ENCODE assay signal across 16 mouse cellular contexts in genomic region chr6:34674897-34675296, GRCm38 (mm10).
DNase-seq lines count a peak whose midpoint lies in the region; ATAC-seq and TF ChIP-seq lines count a peak whose summit lies in the region.
"Had no signal": no experiment of that assay in that cellular context is flagged by ENCODE, and none has a peak within 500 bp of the region (broad histone marks: within the 10 kb centered on the region; RNA-seq: fewer than 3 reads in every experiment).

No protein-coding gene starts in this region.

- no peaks in the 10 kb centered on the region for H3K4me1 ChIP-seq in lung, postnatal 0 days (ENCODE audit: insufficient read depth, low read depth, low read length)
- H3K4me1 ChIP-seq in kidney, embryonic 16.5 days (ENCODE audit: insufficient read depth, low read length), result peaks cover 4% of the 10 kb centered on the region; the same call in 1 of the 2 replicates
- H3K4me1 ChIP-seq in forebrain, embryonic 15.5 days, result no peaks in the 10 kb centered on the region
- H3K4me1 ChIP-seq: limb, embryonic 13.5 days; midbrain, embryonic 12.5 days had no signal

- no peaks in the 10 kb centered on the region for H3K36me3 ChIP-seq in lung, postnatal 0 days (ENCODE audit: insufficient read depth, low read length)
- H3K36me3 ChIP-seq in kidney, embryonic 16.5 days (ENCODE audit: insufficient read depth, low read length), result no peaks in the 10 kb centered on the region
- H3K36me3 ChIP-seq in forebrain, embryonic 15.5 days, result no peaks in the 10 kb centered on the region
- H3K36me3 ChIP-seq: G1E; limb, embryonic 13.5 days; midbrain, embryonic 12.5 days had no signal

- peak; percentile 26; the same call in 1 of the 2 replicates for ATAC-seq in lung, postnatal 0 days
- ATAC-seq in common myeloid progenitor, adult 5-6 weeks (replicated peaks; ENCODE audit: low read depth, poor library complexity, severe bottlenecking), result peak; percentile 97
- no peak for ATAC-seq in kidney, embryonic 16.5 days (ENCODE audit: low FRiP score, low TSS enrichment)
- ATAC-seq in forebrain, embryonic 15.5 days (replicated peaks), result no peak
- ATAC-seq: hindbrain, embryonic 16.5 days had no signal

- no peak overlapping the region for H3K4me2 ChIP-seq in lung, postnatal 0 days (replicated peaks; ENCODE audit: low read depth, low read length)
- no peak overlapping the region for H3K4me2 ChIP-seq in kidney, embryonic 16.5 days (replicated peaks; ENCODE audit: low read depth, low read length)
- H3K4me2 ChIP-seq in forebrain, embryonic 15.5 days (replicated peaks), result no peak overlapping the region
- H3K4me2 ChIP-seq: embryonic facial prominence, embryonic 13.5 days; limb, embryonic 13.5 days; midbrain, embryonic 12.5 days had no signal

- no peaks in the 10 kb centered on the region for H3K9me3 ChIP-seq in lung, postnatal 0 days (ENCODE audit: low read length)
- 0 out of 2 replicates have a peak, but pooled peaks cover 3% of the 10 kb centered on the region for H3K9me3 ChIP-seq in kidney, embryonic 16.5 days (ENCODE audit: low read length)
- no peaks in the 10 kb centered on the region for H3K9me3 ChIP-seq in forebrain, embryonic 15.5 days
- H3K9me3 ChIP-seq: embryonic facial prominence, embryonic 13.5 days; G1E; limb, embryonic 13.5 days; midbrain, embryonic 12.5 days had no signal

- no peak for DNase-seq in lung, postnatal 0 days (ENCODE audit: low spot score)
- DNase-seq in lung, postnatal 14 days, result no peak
- DNase-seq in MEL-GATA-1-ER (ENCODE audit: extremely low read depth, low read depth), result peak; percentile 3
- peak; percentile 52 for DNase-seq in lung, postnatal 36 days
- DNase-seq in ovary, adult 18-20 months (ENCODE audit: low spot score), result no peak
- DNase-seq: cerebellum, adult 9-10 months had no signal

- no peak overlapping the region for H3K9ac ChIP-seq in lung, postnatal 0 days (replicated peaks; ENCODE audit: low read depth)
- H3K9ac ChIP-seq in kidney, embryonic 16.5 days (replicated peaks; ENCODE audit: low read length), result no peak overlapping the region
- no peak overlapping the region for H3K9ac ChIP-seq in forebrain, embryonic 15.5 days (replicated peaks)
- H3K9ac ChIP-seq: embryonic facial prominence, embryonic 13.5 days; limb, embryonic 13.5 days; midbrain, embryonic 12.5 days had no signal

- TF ChIP-seq EP300 in lung, postnatal 0 days (IDR thresholded peaks at IDR 0.05), result no peak

- no peak overlapping the region for H3K4me3 ChIP-seq in lung, postnatal 0 days (ENCODE audit: low read depth, low read length)
- H3K4me3 ChIP-seq in kidney, embryonic 16.5 days (ENCODE audit: low read length), result no peak overlapping the region
- no peak overlapping the region for H3K4me3 ChIP-seq in forebrain, embryonic 15.5 days
- H3K4me3 ChIP-seq: embryonic facial prominence, embryonic 13.5 days; heart, adult 2 months; limb, embryonic 13.5 days; midbrain, embryonic 12.5 days had no signal

- no peak overlapping the region for H3K27ac ChIP-seq in lung, postnatal 0 days (ENCODE audit: low read length)
- H3K27ac ChIP-seq in kidney, embryonic 16.5 days (ENCODE audit: low read length), result no peak overlapping the region
- H3K27ac ChIP-seq in forebrain, embryonic 15.5 days (replicated peaks), result no peak overlapping the region
- H3K27ac ChIP-seq: embryonic facial prominence, embryonic 13.5 days; heart, adult 2 months; kidney, postnatal 0 days; limb, embryonic 13.5 days; midbrain, embryonic 12.5 days had no signal

- WGBS in lung, postnatal 0 days, result 79% methylated on average over 10 of the region's 10 CpGs
- 82% methylated on average over 10 of the region's 10 CpGs for WGBS in kidney, embryonic 16.5 days
- WGBS in forebrain, embryonic 15.5 days, result 73% methylated on average over 10 of the region's 10 CpGs

- no peaks in the 10 kb centered on the region for H3K27me3 ChIP-seq in lung, postnatal 0 days (replicated peaks; ENCODE audit: insufficient read depth, low read length)
- no peaks in the 10 kb centered on the region for H3K27me3 ChIP-seq in kidney, embryonic 16.5 days (ENCODE audit: insufficient read depth, low read length)
- no peaks in the 10 kb centered on the region for H3K27me3 ChIP-seq in forebrain, embryonic 15.5 days
- H3K27me3 ChIP-seq: embryonic facial prominence, embryonic 13.5 days; limb, embryonic 13.5 days; midbrain, embryonic 12.5 days had no signal

- TF ChIP-seq CTCF in lung, postnatal 0 days (IDR thresholded peaks at IDR 0.05), result no peak

Comparison
In these comparisons a context has a peak if more than half of its experiments do, and no peak if none do; other contexts are left out.
1. DNase-seq: peak in MEL-GATA-1-ER (single experiment) and lung, postnatal 36 days (single experiment); none in lung, postnatal 0 days (single experiment), lung, postnatal 14 days (single experiment) and ovary, adult 18-20 months (single experiment).
2. ATAC-seq: peak in lung, postnatal 0 days (single experiment) and common myeloid progenitor, adult 5-6 weeks (single experiment); none in kidney, embryonic 16.5 days (single experiment) and forebrain, embryonic 15.5 days (single experiment).